Mouse (Mus musculus): ENCODE results near the gene Mapre3.

GRCm38 (mm10) chr5:30797482-30797881, 17.0 kb upstream of the Mapre3 start:
- TF ChIP-seq CTCF (IDR thresholded peaks at IDR 0.05; ENCODE audit: low read depth, low read length) (no peak), GATA1 (IDR thresholded peaks at IDR 0.05; ENCODE audit: borderline replicate concordance, low read length) (no peak), GATA2 (IDR thresholded peaks at IDR 0.05; ENCODE audit: borderline replicate concordance, low read depth, low read length) (no peak)

Measured in G1E (cell line).